Mouse (Mus musculus) adrenal gland, postnatal 36 days (tissue): Measurements from ENCODE around the gene Fam189a1. TPM values are rescaled to one million over a fixed set of nuclear protein-coding genes. Genes with fewer than 3 reads are reported as not detected.
A peak's percentile ranks its signal among the peaks of the same experiment; 100 is the strongest.

Experiments used
- DNase-seq, 2 experiments: peaks; one replicate each; pipeline ENCODE4 v3.0.0; 2021; ENCODE audit warnings: mixed read lengths in 1 of 2
- total RNA-seq, 2 experiments: library from RNA; stranded (reverse); gene quantifications; 2 replicates each; pipeline ENCODE4 v1.2.3; 2021

Fam189a1 gene
- total RNA-seq, 2 experiments from 2014 or later, result 0.23 to 0.30 TPM

DNA sequence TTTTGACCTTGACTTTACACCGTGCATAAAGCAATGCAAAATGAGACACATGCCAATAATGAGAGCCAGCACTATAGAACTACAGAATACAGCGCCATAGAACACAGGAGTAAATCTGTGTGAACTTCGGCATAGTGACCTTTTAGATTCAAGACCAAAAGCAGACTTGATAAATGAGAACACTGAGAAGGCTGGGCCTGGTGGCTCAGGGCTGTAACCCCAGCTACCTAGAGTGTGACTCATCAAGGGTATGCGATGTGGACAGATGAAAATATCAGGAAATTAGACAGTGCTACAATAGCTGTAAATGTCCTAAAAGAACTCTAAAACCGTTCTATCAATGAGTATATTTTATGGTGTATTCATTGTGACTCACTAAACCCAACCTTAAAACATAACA is 276.0 kb downstream of the Fam189a1 start:
- DNase-seq, result peak; percentile 37 to 45

DNA sequence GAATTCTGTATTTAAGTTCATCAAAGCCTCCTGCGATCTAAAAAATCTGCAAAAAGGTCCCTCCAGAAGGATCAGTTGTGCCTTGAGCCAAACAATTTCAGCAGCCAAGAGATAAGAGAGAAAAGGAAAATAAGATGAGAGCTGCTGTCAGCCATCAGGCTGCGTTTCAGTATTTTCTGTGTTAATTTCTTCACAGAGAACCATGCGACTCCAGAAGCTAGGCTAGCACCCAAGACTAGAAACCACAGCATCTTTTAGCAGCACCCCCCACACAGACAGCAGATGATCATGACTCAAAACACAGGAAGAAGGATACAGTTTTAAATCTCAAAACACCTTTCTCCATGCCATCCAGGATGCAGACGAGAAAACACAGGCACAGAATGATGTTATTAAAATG is 281.4 kb downstream of the Fam189a1 start:
- DNase-seq, result no peak

DNA sequence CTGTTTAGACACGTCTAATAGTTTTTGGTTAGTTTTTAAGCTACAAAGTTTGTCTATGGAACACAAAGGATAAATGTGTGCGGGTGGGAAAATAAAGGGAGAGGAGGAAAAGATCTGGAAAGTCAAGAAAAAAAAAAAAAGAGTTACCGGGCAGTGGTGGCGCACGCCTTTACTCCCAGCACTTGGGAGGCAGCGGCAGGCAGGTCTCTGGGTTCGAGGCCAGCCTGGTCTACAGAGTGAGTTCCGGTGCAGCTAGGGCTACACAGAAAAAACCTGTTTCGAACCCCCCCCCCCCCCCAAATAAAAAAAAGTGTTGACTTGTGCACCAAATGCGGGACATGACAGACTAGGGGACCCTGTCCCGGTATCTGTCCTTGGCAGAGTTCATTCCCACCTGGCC is 283.1 kb downstream of the Fam189a1 start:
- no peak for DNase-seq

DNA sequence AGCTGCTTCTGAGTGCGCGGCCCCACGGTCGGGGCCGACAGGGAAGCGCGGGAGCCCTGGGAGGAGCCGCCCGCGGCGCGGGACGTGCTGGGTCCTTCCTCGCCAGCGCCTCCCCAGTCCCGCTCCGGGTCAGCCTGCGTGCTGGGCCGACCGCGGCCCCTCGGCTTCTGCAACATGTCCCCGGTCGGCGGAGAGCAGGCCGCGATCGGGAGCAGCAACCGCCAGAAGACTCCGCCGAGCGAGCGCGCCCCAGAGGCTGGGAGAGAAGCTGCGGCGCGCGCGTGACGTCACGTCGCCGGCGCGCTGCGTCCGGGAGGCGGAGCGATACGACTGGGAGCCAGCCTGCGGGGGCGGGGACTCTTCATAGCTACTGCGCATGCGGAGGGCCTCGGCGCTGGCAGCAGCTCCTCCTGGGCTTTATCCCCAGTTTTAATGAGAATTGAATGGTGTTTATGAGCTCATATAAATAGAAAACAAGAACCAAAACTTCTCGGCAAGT is 283.6 kb downstream of the Fam189a1 start, which contains the start of gene Nsmce3:
Gene Nsmce3, minus strand, starts transcription at position 255 of the 499 bp plus-strand sequence.
- peak; percentile 97 to 99 for DNase-seq

DNA sequence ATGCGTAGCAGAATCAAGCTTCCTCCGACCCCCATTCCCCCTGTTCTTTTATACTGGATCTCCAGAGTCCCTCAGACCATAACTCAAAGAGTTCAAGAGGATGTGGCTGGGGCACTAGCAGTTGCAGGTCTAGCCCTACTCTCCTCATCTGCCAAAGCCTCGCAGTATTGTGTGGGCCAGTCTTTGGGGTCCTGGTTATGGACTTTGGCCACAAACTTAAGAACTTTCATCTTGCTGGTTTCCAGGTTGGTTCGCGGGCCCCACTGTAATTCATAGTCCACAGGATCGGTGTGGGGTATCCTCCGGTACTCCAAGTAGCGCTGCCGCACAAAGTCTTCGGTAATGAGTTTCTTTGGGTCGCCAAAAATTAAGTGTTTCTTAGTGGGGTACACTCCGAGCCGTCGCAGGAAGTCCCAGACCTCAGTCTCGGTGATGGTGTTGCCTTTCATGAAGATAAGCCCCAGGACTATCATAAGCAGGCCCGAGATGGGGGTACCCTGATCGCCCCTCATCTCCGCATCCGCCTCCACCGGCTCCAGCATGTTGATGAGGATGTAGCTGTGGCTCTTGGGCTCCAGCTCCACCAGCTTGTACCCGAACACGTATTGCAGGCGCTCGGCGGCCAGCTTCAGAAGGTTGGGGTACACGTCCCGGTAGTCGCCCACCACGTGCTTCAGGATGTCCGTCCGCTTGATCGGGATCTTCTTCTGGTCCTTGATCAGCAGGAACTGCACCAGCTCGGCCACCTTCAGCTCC is 284.2 kb downstream of the Fam189a1 start:
- no peak for DNase-seq

DNA sequence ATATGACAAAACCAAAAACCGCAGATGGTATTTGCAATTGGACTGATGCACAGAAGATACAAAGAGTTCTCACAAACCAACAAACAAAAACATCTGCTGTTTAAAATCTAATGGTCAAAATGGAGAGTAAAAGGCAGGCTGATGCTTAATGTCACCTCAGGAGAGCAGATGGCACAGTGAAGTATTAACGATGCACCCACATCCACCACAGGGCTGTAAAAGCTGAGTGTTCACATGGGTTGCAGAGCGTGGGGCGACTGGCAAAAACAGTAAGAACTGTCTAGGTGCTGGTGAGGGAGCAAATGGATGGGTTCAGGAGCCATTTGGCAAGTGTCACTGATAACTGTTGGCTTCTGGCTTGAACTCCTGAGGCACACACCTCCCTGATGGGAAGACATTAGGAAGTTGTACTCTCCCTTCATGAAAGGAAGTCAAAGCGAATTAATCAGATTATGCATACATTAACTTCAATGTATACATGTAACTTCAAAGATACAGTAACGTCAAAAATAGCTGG is 286.8 kb downstream of the Fam189a1 start:
- DNase-seq, result no peak

DNA sequence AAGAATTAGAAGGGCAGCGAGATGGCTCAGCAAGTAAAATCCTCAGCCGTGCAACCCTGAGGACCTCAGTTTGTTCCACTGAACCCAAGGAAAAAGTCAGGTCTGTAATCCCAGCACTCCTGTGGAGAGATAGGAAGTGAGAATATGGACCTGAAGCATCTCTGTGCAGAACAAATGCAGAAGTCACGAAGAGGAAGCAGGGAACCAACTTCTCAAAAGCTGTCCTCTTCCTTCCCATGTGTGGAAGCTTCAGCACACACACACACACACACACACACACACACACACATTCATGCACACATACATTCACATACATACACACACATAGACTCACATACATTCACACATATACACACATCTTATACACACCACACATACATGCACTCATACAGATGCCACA is 292.8 kb downstream of the Fam189a1 start:
- DNase-seq, result no peak

DNA sequence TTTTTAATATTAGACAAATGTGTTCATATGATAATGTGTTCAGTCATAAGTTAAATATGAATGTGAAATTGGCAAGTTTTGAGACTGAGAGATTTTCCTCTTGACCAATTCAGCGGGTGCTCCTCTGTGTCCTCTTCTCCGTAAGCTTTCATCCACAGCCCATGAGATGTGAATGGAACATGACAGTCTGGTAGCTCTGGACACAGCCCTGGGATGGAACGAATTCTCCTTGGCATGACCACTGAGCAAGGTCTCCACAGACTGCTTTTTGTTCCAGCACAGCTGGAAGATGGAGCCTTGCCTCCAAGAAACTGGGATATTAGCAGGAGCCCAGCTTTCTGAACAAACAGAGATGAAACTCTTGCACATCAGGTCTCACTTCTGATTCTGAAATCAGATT is 293.4 kb downstream of the Fam189a1 start:
- DNase-seq, result no peak

DNA sequence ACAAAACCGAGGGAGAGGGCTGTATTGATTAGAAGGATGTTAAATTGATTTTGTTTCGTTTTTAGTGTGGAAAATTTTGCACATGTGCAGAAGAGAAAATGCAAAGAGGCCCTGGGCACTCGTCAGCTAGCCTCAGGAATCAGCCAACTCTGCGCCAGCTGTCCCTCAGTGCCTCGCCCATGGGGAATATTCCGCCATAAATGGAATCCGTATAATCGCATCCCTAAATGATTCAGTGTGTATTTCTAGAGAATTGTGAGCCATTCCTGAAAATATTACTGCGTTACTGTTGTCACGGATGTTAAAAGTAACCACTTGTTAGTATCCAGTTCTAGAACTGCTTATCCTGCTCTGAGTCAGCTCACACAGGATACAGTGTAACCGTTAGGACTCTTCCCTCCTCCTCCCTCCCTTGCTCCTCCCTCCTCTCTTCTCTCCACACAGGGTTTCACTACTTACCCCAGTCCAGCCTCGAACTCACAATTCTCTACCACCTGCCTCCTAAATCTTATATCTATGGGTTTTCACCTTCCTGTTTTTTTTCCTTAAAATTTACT is 299.8 kb downstream of the Fam189a1 start:
- no peak for DNase-seq

DNA sequence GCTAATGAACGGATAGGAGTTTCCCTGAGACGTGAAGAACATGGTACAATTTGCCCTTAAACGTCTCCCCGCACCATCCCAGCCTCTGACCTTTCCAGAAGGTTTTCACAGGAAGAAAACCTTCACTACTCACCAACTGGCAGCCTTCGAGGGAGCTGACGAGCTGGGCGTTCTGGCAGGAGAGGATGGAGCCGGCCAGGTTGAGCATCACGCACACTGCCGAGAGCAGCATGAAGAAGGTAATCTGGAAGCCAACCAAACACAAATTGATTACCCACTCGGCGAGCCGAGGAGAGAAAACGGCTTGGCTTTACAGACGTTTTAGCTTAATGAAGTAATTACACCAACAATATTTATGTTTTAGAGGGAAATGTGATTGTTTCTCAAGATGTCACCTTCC is 300.4 kb downstream of the Fam189a1 start:
- no peak for DNase-seq

DNA sequence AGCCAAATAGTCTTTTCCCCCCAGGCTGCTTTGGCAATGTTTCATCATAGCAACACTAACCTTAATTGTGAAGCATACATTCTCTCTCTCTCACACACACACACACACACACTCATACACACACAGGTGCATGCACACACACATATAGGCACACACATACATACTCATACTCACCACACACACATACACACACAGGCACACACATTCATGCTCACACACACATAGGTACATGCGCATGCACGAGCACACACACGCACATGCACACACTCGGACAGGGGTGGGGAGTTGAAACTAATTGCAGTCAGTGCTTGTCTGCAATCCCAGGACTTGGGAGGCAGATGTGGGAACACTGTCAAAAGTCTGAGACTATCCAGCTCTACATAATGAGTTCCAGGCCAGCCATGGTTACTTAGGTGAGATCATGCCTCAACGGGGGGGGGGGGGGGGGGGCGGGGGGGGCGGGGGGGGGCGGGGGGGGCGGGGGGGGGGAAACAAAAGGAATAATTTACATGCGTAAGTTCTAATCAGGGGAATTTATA is 300.9 kb downstream of the Fam189a1 start:
- DNase-seq, result no peak

DNA sequence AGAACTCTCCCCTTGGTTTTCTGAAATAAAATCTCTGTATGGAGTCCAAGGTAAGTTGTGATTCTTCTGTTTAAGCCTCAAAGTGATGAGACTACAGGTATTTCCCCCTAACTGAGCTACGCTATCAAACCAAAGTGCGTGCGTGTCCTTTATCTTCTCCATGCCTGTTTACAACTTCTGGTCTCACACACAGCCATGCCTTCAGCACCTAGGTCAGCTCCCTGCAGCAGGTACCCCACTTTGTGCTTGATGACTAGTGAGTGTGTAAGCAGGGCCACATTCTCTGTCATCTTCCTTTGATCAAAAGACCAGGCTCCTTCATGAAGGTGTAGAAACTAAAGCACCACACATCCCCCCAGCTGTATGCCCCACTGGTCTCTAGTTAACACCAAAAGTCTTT is 305.6 kb downstream of the Fam189a1 start:
- peak; percentile 62 to 75 for DNase-seq

DNA sequence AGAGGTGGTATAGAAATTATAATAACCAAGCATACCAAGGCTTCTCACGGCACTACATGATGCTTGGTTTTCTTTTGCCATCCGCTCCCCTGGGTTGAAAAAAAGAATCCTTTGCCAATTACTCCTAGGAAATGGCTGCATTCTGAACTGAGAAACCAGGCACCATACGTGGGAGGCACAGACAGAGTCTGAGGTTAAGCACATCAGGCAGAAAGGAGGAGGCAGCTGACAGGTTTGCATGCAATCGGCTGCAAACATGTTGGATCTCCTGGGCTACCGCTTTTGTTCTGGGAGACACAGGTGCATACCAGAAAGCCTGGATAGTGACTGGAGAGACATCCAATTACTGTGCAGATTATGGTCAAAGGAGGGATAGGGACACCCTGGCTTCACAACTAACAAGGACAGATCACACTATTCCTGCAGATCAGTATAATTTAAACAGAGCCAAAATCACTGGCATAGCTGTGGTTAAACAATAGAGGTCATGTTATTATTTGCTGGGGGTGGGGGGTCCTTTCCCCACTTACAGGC is 308.9 kb downstream of the Fam189a1 start:
- no peak for DNase-seq

DNA sequence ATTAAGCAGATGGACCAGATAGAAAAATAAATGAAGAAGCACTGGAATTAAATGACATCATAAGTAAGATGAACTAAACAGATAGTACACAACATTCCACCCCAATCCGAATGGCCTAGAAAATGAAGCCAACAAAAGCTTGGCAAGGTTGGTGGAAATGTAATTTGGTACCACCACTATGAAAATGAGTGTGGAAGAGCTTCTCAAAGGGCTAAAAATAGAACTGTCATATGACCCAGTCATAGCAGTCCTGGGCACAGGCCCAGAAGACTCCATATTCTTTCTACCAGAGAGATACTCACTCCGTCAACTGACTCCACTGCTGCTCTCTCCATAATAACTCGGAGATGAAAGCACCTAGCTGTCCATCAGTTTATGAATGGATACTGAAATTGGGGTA is 310.3 kb downstream of the Fam189a1 start:
- no peak for DNase-seq

DNA sequence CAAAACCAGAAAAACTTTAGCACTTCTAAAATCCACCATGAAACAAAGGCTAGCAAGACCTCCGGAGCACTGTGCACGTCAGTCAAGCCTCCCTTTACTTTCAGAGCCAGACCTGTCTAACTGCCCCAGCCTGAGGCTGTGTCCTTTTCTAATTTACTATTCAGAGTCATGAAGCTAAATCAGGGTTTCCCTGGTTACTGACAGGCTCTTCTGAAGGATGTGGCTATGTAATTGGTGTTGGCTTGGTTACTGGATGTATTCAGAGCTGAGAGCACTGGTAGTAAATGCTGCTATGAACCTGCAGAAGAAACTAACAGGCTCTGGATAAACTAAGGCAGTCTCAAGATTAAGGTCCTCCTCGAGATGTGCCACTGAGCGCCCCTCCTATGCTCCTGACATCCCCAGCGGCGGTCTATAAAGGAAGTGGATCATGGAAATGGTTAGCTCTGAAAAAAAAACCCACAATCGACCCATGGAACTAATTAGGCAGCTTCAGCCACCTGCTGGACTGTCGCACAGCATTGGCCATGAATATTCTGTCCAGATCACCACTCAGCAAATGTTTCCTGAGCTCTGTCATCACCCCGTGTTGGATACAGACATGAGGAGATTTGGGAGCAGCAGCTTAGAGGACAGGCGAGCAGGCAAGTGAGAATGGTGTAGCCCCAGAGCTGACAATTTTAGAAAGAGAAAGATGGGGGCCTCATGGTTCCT is 315.3 kb downstream of the Fam189a1 start:
- DNase-seq, result no peak

DNA sequence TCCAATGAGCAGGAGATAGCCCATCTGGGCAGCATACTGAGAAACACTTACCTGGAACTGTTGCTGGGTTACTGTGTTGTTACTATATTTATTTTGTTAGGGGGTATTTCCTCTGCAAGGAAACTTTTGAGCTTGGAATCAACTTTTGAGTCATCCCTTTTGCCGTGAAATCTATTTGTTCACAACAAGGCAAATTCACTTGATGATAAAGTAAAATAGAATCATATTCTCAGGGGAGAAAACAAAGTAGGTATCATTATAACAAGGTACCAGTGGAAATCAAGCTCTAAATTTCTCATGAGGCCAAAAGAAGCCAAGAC is 315.8 kb downstream of the Fam189a1 start:
- DNase-seq, result no peak

DNA sequence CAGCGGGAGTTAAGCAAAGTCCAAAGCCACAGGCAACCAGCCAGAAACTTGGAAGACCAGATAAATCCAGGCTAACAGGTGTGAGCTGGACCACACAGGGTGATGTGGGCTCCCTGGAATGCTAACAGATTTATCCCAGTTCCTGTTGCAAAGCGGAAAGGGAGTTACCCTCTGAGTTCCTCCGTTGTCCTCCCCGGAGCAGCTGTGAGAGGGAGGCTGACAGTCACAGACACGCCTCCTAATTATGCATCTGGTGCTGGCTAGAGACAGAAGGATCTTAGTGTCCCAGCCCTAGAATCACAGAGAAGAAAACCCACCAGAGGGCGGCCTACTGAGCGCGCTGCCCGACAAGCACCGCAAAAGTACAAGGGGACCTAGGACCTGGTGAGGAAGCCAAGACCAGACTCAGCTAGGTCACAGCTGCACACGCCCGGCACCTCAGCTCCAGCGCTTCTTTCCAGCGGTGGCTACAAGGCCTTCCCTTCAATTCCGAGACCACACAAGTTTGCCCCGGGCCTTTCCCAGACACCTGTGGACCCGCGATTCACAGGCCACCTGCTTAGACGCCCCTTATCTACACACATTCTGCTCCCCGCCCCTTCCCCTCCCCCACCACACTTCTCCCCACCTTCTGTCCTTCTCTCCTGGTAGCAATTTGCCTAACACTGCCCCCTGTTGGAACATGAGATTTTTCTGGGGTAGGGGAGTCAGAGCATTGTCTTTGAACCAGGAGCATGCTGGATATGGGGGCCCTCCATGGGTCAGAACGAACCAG is 316.4 kb downstream of the Fam189a1 start:
- DNase-seq, result peak; percentile 56 to 73

DNA sequence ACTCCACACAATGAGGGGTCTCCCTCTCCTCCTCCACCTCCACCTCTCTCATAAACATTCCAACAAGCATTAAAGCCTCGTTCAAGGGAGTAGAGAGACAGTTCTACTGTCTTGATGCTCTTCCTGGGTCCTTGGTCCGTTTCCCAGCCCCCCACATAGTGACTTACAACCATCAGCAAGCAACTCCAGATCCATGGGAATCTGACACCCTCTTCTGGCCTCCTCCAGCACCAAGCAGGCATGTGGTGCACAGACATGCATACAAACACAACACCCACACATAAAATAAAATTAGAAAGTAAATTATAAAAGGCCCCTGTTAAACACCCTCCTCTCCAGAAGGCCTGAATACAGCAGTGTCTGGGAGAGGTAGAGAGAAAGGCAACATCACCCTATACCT is 317.1 kb downstream of the Fam189a1 start:
- DNase-seq, result no peak

DNA sequence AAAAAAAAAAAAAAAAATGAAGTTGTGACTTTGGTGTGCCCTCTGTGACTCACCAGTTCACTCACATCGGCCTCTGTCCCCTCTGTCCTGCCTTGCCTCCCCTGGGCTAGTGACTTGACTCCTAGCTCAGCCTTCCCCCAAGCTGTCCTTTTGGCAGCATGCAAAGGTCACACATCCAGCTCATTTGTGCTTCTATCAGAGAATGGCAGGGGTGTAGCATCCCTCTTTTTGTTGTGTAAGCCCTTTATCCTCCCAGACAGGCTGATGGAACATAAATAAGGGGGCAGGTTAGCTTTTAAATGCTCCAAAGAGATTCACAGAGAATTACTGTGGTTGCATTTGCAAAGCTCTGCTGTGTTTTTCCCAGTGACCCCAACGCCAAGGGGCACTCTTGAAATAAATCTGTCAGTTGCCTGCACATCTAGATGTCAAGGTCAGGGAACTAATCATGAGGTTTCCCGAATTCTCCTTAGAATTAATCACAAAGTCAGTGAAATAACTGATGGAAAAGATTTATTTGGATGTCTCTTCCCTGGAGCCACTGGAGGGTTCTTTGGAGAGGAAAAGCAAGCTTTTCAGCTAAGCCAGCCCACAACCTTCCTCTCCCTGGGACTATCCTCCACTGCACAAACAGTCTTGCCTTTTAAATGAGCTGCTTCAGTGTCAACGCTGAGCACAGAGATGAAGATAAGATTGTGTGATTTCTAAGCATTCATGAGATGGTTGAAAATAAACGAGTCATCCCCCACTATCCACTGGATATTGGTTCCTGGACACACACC is 326.0 kb downstream of the Fam189a1 start:
- peak; percentile 66 to 67 for DNase-seq

DNA sequence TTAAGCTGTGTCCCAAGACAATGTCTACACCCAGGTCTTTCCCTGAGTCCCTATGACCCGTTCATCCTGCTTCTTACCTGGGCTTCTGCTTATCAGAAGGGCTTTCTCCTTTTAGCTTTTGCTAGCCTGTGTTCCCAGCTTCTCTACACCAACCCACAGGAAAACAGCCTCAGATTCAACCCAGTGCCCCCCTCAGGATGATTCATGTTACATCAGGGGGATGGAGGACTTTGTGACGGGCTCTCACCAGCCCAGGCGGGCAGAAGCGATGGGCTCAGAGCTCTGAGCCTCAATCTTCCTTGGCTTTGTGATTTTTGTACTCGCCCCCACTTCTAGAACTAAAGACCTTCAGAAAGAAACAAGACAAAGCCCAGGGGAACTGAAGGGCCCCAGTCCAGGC is 335.3 kb downstream of the Fam189a1 start:
- no peak for DNase-seq

DNA sequence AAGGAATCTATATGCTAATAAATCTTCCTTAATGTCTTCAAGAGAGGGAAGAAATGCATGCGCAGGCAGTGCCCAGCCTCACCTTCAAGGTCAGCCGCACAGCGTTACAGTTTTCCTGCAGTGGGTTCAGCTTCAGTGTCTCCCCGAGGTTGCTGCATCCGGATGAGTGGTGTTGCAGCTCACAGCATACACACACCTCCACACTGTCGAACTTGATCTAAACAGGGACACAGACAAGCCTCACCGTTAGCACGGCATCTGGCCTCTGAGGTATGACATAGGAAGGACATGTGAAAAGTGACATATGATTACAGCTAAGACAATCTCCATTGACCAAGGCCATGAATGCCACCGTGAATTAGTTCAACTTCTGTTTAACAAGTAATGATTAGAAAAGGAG is 336.7 kb downstream of the Fam189a1 start:
- no peak for DNase-seq
